Mouse (Mus musculus): ENCODE results near the gene Rac2.

The Rac2 gene

DNA sequence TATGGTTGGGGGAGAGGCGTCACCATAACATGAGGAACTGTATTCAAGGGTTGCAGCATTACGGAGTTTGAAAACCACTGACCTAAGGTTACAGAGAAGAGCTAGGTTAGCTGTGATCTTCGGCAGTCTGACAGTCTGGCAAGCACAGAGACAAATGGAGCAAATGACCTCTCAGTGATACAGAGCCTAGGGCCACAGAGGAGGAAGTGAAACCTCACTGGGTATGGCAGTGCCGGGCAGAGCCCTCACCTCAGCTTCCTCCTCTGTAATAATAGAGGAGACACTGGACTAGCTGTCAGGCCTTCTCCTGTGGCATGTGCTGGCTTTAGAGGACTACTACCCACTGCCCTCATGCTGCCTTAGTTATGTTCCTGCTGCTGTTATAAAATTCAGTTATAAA is 16.3 kb upstream of the Rac2 start:
- DNase-seq (ENCODE audit: low read depth, low spot score), result peak; percentile 43

DNA sequence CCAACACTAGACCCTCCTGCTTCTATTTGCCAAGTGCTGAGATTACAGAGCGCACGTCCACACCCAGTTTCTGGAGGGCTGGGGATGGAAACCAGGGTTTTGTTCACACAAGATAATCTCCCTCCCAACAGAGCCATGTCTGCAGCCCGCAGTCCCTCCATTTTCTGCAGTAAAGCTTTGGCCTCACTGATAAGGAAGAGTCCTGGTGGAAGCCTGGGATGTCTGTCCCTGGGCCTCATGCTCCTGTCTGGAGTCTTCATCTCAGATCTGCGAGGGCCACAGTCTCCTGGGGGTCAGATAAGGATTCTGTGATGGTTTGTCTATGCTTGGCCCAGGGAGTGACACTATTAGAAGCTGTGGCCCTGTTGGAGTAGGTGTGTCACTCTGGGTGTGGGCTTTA is 15.5 kb upstream of the Rac2 start:
- no peak for DNase-seq (ENCODE audit: low read depth, low spot score)

DNA sequence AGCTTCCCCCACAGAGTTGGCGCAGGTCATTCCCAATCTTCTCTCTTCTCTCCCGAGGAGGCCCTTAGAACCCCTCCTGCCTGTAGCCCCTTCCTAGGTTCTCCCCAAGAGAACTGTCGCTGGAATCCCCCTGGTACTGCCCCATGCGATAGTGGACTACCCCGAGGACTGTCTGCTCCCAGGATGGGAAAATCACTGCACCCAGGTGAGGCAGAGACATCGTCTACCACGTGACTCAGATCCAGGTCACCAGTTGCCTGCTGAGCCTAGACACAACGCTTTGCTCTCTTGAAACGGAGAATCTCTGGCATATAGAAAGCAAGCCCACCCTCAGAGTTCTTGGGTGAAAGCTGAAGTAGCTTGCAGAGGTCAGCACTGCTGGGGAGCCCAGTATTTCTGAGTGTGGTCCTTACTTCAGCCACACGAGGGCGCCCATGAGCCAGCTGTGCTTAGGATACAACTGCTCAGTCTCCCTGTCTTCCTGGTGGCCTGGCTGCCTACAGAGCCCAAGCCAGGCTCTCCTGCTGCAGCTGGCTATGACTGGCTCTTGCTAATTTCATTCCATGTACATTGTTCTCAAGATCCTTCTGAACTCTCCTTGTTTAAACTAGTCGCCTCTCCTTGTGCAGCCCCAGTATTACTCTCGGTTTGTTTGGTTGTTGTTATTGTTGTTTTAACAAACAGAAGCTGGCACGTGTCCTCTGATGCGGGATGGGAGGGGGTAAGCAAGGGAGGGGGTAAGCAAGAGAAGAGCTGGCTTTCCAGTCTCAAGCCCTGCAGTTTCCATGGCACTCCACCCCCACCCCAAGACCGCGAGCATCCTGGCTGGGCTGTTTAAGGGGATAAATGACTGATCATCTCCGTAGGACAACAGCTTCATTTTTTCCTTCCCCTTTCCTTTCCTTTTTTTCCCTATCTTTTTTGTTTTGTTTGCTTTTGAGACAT is 14.7 kb upstream of the Rac2 start:
- peak; percentile 82 for DNase-seq (ENCODE audit: low read depth, low spot score)

DNA sequence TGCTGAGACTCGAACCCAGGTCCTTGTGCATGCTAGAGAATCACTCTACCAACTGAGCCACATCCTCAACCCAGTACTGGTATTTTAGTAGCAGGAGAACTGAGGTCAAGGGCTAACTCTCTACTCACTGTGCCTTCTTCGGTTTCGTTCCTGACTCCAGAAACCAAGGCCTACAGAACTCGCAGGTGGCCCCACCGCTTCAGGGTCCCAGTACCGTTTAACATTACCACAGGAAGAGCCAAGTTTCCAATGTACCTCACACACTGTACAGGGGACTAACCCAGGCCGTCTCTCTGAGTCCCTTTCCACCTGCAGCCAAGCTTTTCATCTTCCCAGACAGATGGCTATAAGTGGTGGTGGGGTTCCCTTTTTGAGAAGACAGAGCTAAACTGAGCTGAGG is 12.8 kb upstream of the Rac2 start:
- DNase-seq (ENCODE audit: low read depth, low spot score), result no peak

DNA sequence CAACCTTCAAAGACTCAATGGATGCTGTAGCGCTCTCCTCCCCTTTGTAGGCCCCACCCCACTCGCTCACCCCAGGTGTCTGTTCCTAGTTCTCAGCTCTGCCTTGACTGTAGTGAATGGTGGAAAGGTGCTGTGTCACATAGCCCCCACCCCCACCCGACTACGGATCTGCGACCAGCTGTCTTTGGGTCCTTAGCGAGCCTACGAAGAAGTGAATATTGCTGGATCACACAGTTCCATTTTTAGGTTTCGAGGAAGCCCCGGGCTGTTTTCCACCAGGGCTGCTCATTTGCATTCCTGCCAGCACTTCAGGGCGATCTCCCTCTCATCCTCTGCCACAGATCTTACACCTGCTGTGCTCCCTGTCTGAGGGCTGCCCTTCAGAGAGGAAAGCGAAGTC is 10.8 kb upstream of the Rac2 start:
- peak; percentile 53 for DNase-seq (ENCODE audit: low read depth, low spot score)

DNA sequence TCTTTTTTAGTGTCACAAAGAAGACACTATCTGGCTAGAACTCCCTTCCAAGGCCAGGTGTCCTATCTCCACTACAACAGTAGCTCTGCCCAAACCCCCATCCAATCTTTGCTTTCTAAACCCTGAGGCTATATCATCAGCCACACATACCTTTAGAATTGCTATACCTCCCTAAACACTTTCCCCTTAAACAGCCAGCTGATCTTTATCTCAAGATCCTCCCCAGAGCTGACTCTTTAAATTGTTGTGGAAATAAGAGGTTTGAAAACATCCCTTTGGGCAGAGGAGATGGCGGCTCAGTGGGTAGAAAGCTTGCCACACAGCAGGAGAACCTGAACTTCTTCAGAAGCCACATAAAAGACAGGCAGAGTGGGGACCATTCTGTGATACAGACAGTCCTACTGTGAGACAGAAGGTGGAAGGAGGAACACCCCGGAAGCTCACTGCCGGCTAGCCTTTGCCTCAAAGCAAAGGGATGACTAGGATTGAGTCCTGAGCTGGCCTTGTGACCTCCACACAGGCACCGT is 3.8 kb upstream of the Rac2 start:
- no peak for DNase-seq (ENCODE audit: low read depth, low spot score)

DNA sequence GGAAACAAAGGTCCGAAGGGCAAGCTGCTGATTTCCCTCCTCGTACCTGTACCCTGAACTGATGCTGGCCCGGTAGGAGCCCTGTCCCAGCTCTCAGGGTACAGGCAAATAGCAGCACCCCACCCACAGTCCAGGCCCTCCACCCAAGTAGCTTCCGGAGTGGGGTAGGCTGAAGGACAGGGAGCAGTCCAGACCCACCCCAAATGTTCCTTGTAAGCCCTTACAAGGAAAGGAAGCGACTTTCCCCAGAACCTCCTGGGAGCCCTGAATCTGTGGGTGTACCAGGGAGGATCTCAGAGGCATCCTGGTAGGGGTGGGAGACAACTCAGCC is 348 bp downstream of the Rac2 start:
- no peak for DNase-seq (ENCODE audit: low read depth, low spot score)

DNA sequence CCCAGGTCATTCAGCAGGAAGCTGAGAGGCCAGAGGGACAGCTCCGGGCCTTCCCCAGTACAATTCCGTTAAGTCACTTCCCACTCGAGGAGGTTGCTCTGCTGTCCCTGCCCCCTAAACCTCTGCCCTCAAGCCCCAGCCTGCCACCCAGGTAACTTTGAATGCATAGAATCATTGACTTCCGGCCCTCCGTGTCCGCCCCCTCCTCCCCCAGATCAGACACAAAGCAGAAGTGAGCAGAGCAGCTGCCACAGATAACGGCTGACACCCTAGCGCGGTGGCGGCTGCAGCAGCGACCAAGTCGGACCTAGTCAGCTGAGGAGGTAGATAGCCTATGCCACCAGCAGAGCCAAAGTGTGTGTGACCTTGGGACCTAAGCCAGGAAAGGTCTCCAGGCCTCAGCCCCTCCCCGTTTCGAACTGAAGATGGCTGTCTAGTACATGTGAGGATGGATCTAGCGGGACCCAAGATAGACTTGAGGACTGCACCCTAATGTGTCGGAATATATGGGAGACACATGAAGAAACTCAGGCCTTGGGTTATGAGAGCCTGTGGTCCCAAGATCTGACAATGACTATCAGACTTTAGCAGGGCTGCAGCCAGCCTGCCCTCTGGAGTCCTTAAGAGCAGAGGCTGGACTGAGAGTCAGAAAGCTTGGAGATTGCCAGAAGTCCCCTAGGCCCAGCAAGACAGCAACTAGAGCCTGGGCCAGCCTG is 871 bp downstream of the Rac2 start:
- no peak for DNase-seq (ENCODE audit: low read depth, low spot score)

DNA sequence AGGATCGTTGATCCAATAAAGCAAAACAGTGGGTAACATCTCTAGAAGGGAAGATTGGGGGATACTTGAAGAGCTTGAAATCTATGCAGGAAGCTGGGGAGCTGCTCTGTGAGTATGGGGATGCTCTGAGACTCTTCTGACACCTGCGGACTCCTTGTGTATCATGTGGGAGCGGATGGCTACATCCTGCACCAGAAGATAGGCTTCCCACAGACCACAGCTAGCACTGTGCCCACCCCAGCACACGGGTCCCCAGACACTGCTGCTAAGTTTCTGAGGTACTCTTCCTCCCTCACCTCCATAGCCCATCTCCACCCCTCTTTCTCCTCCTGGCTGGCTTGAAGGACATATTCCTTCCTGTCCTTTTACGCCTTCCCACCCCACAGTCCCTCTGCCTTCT is 2.4 kb downstream of the Rac2 start:
- no peak for DNase-seq (ENCODE audit: low read depth, low spot score)

DNA sequence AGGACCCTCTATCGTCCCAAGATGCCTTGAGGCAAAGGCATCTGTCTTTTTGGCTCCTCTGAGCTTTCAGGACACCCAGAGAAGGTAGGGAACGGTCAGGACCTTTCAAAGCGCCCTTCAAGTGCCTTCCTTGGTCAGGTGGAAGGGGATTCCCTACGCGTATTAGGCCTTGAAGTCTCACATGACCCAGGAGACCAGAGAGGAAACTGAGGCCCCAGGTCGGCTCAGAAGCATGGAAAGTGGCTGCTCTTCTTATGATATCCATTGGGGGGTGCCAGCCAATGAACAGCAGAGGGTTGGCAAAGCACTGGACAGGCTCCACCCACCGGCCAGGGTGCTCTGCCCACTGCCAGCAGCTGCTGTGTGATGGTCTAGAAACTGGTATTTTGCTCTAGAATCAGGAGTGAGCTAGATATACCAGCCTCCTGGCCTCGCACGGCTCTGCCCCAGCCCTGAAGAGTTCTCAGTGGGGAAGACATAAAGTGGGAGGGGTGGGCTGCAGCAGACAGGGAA is 4.9 kb downstream of the Rac2 start:
- DNase-seq (ENCODE audit: low read depth, low spot score), result no peak

DNA sequence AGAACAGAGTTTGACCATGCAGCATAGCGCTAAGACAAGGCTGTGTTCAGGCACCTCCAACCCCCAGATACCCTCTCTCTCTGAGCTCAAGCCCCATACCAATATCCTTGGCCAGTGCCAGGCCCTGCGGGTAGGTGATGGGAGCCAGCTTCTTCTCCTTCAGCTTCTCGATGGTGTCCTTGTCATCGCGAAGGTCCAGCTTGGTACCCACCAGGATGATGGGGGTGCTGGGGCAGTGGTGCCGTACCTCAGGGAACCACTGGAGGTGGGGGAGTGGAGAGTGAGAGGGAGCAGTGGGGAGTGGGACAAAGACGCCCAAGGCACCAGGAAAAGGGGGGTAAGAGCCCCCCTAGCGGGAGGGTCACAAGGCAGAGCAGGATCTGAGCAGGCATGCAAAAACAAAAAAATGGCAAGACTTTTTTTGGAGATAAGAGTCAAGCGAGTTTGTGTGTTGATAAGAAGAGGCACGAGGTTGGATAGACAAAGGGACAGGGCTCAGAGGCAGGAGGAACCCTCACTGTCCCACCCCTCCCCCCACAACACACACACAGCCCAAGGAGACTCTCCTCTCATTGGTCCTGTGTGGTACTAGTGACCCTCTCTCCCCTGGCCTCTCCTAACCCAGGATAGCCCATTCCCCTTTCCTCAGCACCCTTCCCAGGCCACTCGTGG is 7.7 kb downstream of the Rac2 start:
- no peak for DNase-seq (ENCODE audit: low read depth, low spot score)

DNA sequence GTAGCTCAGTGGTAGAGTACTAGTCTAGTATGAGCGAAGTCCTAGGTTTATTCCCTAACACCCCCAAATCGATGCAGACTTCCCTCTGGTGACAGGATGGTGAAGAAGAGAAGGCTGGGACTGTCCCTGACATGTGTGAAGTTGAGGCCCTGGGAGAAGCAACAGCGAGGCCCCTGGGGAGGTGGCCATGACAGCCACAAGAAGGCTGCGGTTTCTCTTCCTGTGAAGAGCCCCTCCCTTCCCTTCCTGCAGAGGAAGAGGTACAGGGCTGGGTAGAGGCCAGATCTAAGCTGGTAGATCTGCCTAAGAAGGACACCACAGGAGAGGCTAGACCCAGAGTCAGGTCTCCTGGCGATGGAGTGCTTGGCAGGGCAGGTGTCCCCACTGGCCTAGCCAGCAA is 8.6 kb downstream of the Rac2 start:
- DNase-seq (ENCODE audit: low read depth, low spot score), result no peak

DNA sequence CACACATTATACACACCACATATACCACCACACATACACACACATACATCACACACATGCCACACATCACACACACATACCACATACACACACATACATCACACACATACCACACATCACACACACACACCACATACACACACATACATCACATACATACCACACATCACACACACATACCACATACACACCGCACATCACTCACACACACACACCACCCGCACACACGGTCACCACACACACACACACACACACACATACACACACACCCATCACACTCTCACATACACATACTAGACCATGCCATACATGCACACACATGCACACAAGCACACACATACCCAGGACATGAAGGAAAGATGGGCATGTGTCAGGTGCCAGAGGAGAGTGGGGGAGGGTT is 9.2 kb downstream of the Rac2 start:
- DNase-seq (ENCODE audit: low read depth, low spot score), result no peak

DNA sequence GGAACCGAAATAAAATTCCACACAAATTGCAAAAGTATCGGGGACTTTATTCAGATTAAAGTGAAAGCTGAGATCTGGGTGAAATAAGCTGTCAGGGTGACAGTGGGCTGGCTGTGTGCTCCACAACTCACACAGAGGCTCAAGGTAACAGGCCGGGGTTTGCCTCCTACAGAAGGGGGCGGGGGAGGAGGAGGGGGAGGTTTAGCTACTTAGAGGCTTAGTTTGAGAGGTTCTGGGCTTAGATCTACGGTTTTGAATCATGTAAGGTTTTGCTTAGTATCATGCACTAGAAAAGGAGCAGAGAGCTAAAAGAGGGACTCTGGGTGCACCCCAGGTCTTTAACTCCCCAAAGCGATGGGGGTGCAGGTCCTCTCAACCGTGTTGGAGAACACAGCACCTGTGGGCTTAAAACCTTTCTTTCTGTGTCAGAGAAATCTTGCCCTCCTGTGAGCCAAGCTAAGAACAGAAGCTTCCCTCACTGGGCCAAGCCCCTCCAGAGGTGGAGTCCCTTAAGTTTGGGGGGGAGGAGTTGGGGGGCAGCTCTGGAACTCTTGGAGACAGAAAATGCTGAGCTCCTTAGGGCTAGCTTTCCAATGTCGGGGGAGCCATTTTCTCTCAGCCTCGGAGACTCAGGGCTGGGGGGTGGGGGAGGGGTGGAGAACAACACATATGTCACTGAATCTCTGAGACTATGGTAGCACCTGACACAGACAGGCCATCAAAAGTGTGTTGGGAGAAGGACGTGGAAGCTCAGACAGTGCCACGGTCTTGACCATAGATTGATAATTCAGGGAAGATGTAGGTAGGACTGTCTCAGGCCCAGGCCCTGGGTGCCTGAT is 13.2 kb downstream of the Rac2 start:
- DNase-seq (ENCODE audit: low read depth, low spot score), result no peak

DNA sequence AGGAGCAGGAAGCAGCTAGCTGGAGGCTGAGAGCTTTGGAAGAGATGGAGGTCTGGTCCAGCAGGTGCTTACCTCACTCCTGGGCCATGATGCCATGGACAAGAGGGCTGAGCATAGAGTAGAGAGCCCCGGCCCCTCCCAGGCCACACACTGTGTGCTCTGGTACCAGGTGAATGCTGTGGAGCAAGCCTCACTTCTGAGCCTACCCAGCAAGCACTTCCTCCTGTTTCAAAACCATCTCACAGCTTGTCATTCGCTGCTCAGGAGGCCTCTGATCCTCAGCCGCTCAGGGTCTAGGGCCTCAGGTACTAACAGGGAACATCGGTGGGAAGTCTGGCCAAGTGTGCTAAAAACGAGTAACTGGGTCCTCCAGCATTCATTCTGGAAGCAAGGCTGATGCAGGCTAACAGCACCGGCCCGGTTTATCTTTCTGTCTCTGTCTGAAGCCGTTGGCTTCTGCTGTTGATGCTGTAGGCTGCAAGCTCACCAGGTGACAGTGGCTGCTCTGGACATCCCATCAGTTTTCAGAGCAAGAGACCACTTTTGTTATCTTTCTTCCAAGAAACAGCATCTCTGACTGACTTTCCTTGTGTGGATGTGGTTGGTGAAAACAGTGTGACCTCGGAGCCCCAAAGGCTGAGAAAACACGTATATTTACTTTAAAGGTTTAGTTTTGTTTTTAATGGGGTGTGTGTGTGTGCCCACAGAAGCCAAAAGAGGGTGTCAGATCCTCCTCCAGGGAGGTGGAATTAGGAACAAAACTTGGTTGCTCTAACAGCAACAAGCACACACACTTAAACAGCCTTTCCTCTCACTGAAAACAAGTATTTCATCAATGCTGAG is 14.7 kb downstream of the Rac2 start:
- no peak for DNase-seq (ENCODE audit: low read depth, low spot score)

DNA sequence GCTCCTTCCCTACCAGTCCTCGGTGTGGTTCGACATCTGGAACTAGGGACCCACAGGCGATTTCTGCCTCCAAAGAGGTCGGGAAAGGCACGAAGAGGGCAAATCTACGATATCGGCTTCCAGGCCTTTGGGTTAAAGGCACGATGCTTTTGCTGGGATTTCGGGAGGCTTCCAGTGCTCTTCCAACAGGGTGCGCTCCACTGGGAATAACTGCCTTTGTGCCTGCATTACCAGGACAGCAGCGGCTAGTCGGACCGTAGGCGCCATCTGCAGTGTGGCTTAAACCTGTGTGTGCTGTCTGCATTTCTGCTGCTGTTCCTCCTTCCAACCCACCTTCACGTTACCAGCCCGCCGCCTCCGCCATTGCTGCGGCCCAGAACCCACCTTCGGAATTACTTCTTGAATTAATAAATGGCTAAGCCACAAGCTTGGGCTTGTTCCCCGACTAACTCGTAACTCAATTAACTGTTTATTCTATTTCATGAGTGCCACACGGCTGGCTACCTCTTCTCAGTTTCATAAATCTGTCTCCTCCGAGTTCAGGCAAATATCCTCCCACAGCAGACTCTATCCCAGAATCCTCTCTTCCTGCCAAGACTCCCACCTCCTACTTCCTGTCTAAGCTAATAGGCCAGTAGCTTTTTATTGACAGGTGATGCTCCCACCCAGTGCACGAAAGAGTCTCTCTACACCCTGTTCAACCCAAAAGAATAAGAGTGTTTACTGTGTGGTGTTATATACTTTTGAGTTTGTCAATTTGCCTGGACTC is 17.9 kb downstream of the Rac2 start:
- peak; percentile 73 for DNase-seq (ENCODE audit: low read depth, low spot score)

DNA sequence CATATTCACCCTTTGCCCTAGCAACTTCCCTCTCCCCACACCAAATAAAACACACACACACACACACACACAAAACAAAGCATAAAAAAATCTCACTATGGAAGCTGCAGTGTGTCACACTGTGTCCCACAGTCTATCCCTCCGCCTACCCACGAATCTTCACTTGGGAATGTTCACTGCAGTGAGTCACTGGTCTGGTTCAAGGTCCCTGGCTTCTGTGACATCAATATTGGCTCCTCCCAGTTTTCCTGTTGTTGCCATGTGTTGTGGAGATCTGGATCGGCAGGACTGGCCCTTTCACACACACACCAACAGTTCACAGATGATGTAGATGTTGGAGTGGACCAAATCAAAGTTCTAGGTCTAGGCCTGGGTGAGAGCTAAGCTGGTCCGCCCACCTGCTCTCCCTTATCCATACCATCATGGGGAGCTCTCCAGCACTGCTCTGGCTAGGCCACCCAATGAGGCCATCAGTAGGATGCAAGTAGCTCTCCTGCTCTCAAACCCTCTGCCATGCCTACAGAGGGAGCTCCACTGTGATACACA is 23.3 kb downstream of the Rac2 start:
- DNase-seq (ENCODE audit: low read depth, low spot score), result peak; percentile 55

DNA sequence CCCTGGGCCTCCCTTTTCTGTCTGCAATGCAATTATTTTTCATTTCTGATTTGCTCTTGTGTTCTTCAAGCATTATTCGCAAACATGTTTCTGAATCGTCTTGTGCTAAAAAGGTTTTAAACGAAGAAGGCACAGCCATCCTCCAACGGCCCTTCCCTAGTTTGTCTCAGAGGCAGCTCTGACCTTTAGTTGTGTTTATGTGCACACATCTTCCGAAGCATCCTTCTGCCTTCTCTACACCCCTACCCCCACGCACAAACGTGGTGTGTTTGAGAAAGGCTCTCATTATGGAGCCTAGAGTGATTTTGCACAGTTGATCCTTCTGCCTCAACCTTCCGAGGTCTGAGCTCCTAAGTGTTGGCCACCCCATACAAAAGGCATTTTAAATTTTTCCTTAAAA is 23.9 kb downstream of the Rac2 start:
- DNase-seq (ENCODE audit: low read depth, low spot score), result peak; percentile 51

DNA sequence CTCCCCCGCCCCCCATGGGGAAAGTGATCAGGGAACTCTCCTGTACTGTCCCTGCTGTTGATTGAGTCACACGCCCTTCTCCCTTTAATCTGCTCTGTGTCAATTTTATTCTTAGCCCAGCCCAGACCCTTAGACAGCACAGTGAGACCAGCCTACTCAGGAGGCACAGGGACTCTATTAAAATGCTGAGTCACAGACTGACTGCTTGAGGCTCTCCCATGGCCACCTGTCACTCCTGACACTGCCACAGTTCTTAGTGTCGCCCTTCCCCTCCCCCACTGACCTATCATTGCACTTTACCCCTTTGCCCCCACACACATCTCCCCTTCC is 24.3 kb downstream of the Rac2 start:
- DNase-seq (ENCODE audit: low read depth, low spot score), result no peak
